Mouse (Mus musculus) regulatory T cell (primary cell): ENCODE results near the gene Myrfl.

Experiments used
- in situ Hi-C: fragments of 300-600 bp; cut with MboI, MseI; formaldehyde crosslinking; loops from one replicate; pipeline ENCODE4 v1.15.1; 2025; ENCODE audit warnings: high pct_unique_total_duplicates

Myrfl gene

DNA sequence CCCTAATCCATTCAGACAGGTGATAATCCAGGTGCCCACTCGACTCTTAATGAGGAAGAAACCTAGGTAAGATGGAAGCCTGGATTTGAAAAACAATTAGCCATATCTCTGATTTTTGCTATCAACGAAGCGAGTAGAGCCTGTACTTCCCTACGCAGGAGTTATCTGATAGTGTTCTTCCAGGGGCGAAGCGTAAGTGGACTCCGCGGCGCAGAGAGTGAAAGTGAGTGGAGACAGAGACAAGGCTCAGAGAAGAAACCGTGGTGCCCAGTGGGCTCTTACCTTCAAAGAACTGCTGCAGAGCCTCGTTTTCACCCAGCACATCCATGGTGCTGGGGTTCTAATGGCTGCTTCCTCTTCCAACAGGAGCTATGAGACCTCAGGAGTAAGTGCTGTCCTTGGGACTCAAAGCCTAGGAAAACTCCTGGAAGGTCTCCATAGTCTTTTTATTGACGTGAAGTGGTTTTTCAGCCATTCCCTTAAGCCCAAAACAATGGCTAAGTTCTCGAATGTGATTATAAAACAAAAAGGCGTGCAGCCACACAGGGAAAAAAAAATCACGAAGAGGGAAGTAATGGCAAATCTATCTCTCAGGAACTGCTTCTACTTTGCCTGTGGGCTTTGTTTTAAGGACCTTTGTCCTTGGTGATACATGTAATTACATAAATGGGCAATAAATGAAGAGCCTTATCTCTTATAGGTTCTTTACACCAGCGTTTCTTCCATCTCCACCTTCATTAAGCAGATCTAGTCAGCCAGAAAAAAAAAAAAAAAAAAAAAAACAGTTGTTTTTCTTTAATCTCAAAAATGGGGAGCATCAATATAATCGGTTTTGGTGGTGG, at the start of gene Myrfl:
Myrfl (minus strand) TSS at position 584 of the 842 bp plus-strand sequence.
- in situ Hi-C loops, result no loop called here

DNA sequence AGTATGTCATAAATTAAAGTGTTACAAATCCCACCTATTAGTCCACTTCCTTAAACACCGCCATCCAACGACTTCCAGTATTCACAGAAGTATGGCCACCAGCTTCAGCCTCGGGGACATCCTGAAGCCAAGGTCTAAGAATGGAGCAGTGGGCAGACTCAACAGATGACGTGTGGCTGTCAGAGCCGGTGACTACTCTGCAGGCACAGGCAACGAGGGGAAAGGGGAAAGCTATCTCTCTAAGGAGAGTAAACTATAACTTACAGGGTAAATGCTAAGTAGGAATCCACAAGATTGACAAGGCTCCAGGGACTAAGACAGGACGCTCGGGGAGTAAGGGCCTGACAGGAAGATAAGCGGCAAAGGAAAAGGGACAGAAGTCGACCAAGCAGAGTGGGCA, 48.2 kb upstream of the Myrfl start:
- in situ Hi-C loops, result loop anchor here (5.0 to 25.0 kb wide), 2 partner anchors 43 to 1583 kb away; partner anchors contain the start of gene Tmem19

DNA sequence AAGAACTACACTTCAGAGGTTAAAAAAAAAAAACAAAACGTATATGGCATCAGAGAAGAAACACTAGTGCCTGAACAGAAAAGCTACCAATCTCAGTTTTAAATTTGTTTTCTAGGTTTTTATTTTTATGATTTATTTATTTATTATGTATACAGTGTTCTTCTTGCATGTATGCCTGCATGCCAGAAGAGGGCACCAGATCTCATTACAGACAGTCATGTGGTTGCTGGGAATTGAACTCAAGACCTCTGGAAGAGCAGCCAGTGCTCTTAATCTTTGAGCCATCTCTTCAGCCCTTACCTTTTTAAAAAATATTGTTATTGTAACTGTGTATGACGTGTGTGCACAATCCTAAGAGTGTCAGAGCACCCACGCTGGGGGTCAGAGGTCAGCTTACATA, 47.4 kb upstream of the Myrfl start:
- in situ Hi-C loops, result loop anchor here (5.0 to 25.0 kb wide), 2 partner anchors 42 to 1582 kb away; partner anchors contain the start of gene Tmem19

DNA sequence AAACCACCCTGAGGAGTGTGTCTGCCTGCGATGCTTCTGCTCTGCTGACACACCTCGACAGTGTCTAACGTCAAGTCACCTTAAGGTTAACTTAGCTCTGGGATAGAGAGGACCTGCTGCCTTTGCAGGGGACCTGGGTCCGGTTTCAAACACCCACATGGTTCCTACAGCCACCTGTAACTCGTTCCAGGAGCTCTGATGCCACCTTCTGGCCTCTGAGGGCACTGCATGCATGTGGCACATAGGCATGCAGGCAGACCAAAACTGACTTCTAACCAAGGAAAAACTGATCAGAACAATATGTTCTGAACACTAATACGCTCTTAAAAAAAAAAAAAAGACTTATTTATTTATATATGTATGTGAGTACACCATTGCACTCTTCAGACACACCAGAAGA, 46.3 kb upstream of the Myrfl start:
- in situ Hi-C loops, result loop anchor here (5.0 to 25.0 kb wide), 2 partner anchors 41 to 1581 kb away; partner anchors contain the start of gene Tmem19

DNA sequence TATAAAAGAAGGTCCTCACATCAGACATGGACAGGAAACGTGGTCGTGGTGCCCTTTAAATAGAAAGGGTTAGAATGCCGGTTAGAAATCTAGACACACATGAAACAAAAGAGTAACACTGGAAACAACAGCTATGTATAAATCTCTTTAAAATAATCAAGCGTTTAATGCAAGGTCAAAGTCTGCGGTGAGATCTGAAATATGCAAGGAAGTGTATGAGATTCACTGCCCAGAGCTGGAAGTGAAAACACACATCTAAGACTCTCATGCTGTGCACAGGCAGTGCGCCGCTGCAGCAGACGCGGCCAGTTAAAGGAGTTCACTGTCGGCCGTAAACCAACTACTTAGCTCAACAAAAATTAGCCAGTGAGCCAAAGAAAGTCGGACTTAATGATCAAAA, 38.3 kb upstream of the Myrfl start:
- in situ Hi-C loops, result loop anchor here (25.0 kb wide), 1 partner anchor 1573 kb away; the partner anchor contains the start of gene Tmem19

DNA sequence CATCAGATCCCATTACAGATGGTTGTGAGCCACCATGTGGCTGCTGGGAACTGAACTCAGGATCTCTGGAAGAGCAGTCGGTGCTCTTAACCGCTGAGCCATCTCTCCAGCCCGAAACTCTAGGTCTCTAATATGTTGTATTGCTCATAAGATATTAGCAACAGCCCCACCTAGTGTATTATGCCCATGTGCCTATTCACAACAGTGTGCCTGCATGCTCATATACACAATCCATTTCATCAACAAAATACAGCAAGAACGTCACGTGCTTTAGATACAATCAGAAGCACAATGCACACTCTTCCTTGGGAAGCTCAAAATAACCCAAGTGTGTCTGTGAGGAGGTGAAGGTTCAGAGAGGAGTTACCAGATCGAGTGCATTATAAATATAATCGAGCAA, 37.1 kb upstream of the Myrfl start:
- in situ Hi-C loops, result loop anchor here (25.0 kb wide), 1 partner anchor 1571 kb away; the partner anchor contains the start of gene Tmem19

DNA sequence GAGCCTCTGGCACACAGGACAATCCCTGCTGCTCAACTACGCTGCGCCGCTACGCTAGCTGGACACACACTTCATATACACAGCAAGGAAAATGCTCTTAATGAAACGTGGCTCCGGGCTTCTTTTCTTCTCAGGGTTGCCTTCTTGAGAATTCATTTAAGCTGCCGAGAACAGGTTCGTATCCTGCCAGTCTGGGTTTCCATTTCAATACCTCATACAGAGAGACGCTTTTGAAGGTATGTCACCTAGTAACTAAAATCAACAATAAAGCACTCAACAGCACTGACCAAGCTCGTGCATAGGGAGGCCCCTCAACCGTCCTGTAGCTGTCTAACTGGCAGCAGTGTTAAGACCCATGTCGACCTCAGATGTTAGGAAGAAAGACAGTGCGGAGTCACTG, 35.7 kb upstream of the Myrfl start:
- in situ Hi-C loops, result loop anchor here (25.0 kb wide), 1 partner anchor 1570 kb away; the partner anchor contains the start of gene Tmem19

DNA sequence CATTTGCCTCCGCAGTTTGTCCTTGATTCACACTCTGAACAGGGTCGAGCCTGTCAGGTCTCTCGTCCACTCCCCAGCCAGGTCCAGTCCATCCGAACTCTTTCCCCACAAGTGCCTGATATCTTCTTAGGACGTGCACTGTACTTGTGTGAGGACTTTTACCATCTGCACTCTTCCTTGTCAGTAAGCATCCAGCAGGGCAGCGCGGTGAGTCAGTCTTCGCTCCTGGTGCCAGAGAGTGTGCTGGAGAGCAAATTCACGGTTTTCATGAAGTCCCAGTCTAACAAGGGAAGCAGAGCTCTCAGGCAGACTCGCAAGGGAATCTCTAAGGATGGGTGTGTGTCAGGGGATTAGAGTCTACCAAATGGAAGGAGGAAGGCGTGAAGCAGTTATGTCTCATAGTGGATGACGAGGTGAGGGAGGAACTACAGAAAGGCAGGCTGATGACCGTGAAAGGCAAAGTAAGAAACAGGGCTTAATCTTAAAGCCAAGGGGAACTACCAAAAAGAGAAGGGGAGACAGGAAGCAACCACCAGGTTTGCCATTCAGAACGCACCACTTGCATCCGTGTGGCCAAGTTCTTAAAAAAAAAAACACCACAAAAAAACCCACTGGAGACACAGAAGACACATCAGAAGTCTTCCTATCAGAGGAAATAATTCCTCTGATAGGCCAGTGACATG, 34.9 kb upstream of the Myrfl start:
- in situ Hi-C loops, result loop anchor here (25.0 kb wide), 1 partner anchor 1569 kb away; the partner anchor contains the start of gene Tmem19

DNA sequence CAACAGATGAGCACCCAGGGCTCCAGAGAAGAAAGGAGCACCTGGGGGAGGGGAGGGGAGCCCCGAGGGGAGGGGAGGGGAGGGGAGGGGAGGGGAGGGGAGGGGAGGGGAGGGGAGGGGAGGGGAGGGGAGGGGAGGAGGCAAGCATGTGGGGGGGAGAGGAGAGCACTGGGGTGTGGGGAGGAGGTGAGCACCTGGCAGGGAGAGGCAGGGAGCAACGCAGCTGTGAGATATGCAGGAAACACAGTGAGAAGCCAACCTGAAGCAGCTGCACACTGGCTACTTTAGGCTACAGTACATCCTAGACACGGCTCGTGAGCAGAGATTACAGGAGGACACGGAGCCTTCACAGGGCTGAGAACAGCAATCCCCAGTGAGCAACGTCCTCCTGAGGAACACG, 34.2 kb upstream of the Myrfl start:
- in situ Hi-C loops, result loop anchor here (25.0 kb wide), 1 partner anchor 1569 kb away; the partner anchor contains the start of gene Tmem19

DNA sequence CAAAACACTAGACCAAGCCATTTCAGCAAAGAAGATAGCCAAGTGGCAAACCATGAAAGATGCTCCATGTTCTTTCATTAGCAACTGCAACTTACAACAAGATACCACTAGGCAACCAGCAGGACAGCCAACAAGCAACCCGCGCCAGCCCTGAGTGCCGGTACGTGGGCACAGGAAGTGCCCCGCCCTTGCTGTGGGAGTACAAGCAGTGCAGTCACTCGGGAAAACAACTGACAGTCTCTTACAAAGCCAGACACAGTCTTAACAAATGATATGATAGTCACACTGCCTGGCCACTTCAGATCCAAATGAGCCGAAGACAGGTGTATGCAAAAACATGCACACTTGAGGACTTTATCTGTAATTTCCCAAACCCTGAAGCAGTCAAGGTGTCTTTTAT, 33.8 kb upstream of the Myrfl start:
- in situ Hi-C loops, result loop anchor here (25.0 kb wide), 1 partner anchor 1568 kb away; the partner anchor contains the start of gene Tmem19

DNA sequence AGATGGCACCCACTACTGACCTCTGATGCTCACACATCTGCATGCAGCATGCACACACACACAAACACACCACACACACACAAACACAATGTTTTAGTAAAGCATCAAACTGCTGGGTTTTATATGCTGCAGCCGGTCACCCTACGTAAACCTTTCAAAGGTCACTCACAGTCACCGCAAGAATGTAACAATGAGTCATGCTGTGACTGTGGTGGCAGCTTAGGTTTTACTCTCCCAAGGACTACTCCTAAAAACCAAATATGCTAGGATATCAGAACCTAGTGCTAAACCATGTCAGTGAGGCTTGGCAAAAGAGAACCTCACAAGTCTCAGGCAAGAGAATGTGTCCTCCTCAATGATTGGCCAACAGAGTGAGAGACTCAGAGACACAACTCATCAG, 32.1 kb upstream of the Myrfl start:
- in situ Hi-C loops, result loop anchor here (25.0 kb wide), 1 partner anchor 1567 kb away; the partner anchor contains the start of gene Tmem19

DNA sequence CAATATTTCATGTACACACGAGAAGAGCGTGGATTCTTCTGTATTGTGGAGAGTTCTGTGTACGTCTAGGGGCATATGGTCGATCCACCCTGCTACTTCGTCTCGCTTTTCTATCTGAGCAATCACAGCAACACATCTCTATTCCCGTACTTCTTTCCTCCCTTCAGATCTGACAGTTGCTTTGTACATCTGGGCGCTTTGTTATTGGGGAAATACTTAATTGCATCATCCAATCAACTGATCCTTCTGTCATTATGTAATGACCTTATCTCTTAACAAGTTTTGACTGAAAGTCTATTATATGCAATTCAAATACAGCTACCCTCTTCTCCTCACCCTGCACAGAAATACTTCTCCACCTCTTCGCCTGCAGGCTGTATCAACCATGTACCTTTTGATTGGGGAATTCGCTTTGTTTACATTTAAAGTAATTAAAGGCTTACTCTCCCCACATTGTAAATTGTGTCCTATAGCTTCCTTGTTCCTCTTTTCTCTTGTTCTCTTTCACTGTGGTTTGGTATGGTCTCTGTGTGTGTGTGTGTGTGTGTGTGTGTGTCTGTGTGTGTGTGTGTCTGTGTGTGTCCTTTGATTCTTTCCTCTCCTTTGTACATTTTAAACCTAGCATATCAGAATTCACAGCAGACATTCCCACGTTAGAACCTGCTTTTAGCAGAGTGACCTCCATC, 29.9 kb upstream of the Myrfl start:
- in situ Hi-C loops, result loop anchor here (25.0 kb wide), 1 partner anchor 1564 kb away; the partner anchor contains the start of gene Tmem19

DNA sequence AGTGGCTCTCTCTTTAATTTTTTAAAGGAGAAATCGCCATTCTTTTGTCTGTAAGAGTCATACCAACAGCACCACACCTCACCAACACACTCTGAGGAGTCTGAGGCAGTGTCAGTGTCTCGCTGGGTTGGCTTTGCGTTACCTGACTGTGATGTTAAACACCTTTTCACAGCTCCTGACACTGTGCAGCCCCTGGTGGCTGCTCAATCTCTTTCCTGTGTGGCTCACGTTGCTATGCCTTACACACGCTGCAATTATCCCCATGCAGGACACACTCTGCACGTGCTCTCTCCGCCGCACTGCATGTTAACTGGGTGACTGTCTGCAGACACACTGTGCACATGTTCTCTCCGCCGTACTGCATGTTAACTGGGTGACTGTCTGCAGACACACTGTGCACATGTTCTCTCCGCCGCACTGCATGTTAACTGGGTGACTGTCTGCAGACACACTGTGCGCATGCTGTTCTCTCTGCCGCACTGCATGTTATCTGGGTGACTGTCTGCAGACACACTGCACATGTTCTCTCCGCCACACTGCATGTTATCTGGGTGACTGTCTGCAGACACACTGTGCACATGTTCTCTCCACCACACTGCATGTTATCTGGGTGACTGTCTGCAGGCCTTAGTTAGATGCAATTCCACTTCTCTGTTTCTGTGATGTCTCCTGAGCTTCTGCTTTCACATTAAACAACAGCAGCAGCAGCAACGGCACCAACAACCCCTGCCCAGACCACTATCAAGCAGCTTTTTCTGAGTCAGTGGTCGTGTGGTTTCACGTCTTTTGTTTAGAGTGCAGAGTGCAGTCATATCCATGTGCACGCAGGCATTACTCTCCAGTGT, 27.2 kb upstream of the Myrfl start:
- in situ Hi-C loops, result no loop called here

DNA sequence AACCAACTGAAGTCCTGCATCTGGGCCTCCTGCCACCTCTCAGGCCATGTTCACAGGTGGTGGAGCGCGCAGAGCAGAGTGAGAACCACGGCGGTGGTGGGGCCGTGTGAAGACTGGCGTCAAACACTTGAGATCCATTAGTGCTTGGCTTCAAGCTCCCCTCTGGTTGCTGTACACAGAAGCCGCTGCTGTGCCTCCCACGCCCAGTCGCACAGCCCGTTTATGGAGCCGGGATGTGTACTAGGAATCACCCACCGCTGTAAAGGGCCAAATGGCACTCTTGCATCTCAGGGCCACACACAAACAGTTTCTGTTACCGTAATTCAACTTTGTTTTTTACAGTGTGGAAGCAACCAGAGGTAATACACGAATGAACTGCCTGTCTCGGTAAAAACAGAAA, 25.4 kb upstream of the Myrfl start:
- in situ Hi-C loops, result no loop called here

DNA sequence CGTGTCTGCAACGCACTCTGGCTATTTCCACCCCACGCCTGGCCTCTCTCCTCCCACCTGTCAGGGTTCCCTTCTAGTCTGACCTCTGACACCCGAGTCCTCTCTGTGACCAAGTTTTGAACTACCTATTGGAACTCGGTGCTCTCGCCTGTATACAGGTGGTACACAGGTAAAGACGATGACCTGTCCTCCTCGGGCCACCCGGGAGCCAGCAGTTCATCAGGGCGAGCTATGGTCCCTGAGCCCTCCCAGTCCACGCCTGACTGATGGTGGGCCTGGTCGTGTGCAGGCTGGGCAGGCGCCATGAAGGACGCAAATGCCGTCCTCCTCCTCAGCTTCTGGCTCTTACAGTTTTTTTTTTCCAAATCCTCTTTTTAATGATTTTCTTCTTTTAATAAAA, 24.7 kb upstream of the Myrfl start:
- in situ Hi-C loops, result no loop called here

DNA sequence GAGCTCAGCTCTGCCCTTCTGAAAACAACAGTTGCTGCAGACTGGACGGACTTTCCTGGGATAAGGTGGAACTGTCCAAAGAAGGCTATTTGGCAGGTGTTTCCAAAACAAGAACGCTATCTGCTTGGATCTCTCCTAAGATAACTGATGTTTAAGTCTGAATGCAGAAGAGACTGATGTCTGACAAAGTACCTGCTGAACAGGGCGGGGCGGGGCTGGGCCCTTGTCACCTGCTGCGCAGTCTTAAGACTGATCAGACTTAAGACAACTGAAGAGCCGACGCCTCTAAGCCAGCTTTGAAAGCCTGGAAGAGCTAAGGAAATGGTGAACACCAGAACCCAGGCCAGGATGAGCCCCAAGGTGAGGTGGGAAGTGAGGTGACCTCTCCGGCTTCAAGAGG, 23.9 kb upstream of the Myrfl start:
- in situ Hi-C loops, result no loop called here

DNA sequence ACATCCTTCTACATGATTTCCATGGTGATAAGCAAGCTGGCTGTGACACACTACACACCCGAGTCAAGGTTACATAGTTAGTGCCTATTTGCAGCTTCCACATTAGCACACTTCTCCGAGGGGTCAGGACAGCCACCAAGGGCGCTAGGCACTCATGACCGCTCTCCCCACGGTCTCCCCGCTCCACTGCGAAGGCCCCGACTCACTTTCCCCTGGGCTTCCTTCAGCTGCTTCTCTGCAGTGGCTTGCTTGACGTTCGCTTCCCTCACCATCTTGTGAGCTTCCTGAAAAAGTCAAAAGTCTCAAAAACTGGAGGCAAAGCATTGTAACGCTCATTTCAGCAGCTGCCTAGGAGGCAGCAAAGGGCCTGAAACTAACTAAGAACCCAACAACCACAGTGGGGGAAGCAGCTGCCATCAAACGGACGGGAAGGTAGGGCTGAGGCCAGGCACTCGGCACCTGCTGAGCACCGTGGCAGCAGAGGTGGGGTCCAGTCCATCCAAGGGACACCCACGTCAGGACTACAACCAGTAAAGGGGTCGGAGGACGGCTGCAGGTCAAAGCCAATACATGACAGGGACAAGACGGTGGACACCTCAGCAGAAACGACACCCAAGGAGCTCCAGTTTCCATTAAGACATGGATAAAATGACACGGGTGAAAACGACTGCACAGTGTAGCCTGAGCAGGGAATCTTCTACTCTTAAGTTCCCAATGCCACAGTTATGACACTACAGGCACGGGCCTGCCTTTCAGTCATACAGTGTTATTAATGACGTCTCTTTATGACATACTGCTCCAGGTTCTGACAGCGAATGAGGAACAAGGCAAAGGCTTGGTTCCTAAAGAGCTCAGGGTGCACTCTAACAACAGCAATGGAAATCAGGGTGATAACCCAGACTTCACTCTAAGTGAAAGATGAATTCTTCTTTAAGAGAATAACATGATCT, 22.9 kb upstream of the Myrfl start:
- in situ Hi-C loops, result no loop called here

DNA sequence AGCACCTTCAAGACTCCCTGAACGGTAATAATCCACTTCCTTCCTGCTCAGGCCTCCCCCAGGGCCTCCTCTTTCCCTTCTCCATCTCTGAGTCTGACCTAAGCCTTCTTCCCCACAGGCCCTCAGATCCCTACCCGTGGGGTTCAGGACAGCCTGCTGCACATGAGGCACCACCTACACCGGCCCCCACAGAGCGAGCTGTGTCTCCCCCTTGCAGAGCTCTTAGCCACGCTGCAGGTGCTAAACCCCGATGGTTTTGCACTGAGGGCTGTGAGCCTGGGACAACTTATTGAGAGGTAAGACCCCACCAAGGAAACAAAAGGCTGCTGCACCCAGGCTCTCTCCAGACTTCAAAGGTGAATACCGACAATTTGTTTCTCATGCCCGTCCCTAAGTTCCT, 19.9 kb upstream of the Myrfl start:
- in situ Hi-C loops, result no loop called here

DNA sequence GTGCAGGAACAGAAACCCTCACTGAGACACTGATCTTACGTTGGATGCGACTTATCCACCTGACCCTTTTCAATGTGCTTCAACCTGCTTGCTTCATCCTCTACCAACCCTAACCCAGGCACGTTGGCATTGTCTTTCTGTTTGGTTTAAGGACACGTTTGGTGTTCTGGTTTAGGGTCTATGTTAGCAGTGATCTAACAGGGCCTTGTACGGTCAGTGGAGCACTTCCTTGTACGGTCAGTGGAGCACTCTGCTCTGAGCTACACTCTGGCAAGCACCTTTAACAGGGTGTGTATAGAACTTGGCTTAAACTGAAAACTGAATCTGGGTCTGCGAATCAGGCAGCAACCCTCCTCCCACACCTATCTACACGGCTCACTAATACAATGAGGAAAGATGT, 18.6 kb upstream of the Myrfl start:
- in situ Hi-C loops, result no loop called here

DNA sequence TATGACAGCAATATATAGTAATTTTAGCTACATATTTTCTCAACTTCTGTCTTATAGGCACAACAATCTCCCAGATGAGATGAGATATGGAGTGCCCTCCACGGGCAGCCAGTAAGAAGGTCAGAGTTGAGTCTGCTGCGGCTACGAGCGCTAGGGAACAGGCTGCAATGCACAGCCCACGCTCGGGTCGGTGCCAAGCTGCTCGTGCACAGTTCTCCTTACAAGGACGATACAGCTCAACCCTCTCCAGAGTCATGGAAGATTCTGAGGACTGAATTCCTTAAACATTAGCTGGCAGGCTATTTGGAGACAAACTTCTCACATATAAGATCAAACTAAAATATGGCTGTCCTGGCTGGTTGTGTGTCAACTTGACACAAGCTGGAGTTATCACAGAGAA, 17.9 kb upstream of the Myrfl start:
- in situ Hi-C loops, result no loop called here
